Mouse (Mus musculus) liver, adult 2 months (tissue): Measurements from ENCODE around the gene Ankrd6.

Experiments used
- CTCF ChIP-seq: fragments of 200-500 bp; IDR thresholded peaks from 2 replicates; pipeline ENCODE4 v1.5.1; 2011; ENCODE audit warnings: low read depth, low read length, control low read depth
- POLR2A ChIP-seq: fragments of 200-500 bp; IDR thresholded peaks from 2 replicates; pipeline ENCODE4 v1.6.1; 2011; ENCODE audit warnings: low read length, control low read depth; ENCODE audit not compliant: insufficient read depth; ENCODE audit errors: extremely low read depth

- TF ChIP-seq CTCF (no peak), POLR2A (no peak)
Observed at GRCm38 (mm10) chr4:32833494-32834282, 117.0 kb downstream of the Ankrd6 start.
